Mouse (Mus musculus) left cerebral cortex, postnatal 4 days (tissue): ENCODE results near the gene 1700113H08Rik. TPM values are rescaled to one million over a fixed set of nuclear protein-coding genes. Genes with fewer than 3 reads are reported as not detected.

Experiments
- DNase-seq: peaks from one replicate; pipeline ENCODE4 v3.0.0-alpha.2; 2022
- intact Hi-C: fragments of 180-260 bp; cut with DNase I; formaldehyde crosslinking; loops from one replicate; pipeline ENCODE4 v1.15.1; 2025
- total RNA-seq, 2 experiments: library from RNA; stranded (reverse); gene quantifications; 2 replicates each; pipeline ENCODE4 v1.2.3; 2021

The 1700113H08Rik gene
- total RNA-seq: not detected

GRCm38 (mm10) chr10:87057500-87058250 lies at the start of gene 1700113H08Rik:
TSS of gene 1700113H08Rik (plus strand) at chr10:87058045.
- intact Hi-C loops: no loop called here
- peak; percentile 40 for DNase-seq

- intact Hi-C loops: no loop called here
- DNase-seq: no peak
These were observed 49.7 kb upstream of the 1700113H08Rik start for GRCm38 (mm10) chr10:87008215-87008499.

- DNase-seq: no peak
- intact Hi-C loops: no loop called here
These were observed 45.8 kb upstream of the 1700113H08Rik start for GRCm38 (mm10) chr10:87012087-87012486.

- DNase-seq: no peak
- intact Hi-C loops: no loop called here
These were observed 43.4 kb upstream of the 1700113H08Rik start for GRCm38 (mm10) chr10:87014391-87014965.

GRCm38 (mm10) chr10:87015403-87015802 lies 42.4 kb upstream of the 1700113H08Rik start:
- intact Hi-C loops: no loop called here
- no peak for DNase-seq

GRCm38 (mm10) chr10:87016151-87016692 lies 41.6 kb upstream of the 1700113H08Rik start:
- DNase-seq: no peak
- intact Hi-C loops: no loop called here

- intact Hi-C loops: no loop called here
These were observed 39.0 kb upstream of the 1700113H08Rik start for GRCm38 (mm10) chr10:87018876-87019275.

GRCm38 (mm10) chr10:87020711-87021110 lies 37.1 kb upstream of the 1700113H08Rik start:
- intact Hi-C loops: loop anchor here (5.0 kb wide), 1 partner anchor 1307 kb away; no protein-coding TSS in a partner anchor
- DNase-seq: peak; percentile 72

More at GRCm38 (mm10) chr10:87018876-87019275, 39.0 kb upstream of the 1700113H08Rik start:
- DNase-seq: no peak

GRCm38 (mm10) chr10:87024884-87025283 lies 33.0 kb upstream of the 1700113H08Rik start:
- DNase-seq: peak; percentile 92
- intact Hi-C loops: loop anchor here (1.0 to 5.0 kb wide), 2 partner anchors 479 to 1302 kb away; no protein-coding TSS in a partner anchor

- DNase-seq: no peak
- intact Hi-C loops: no loop called here
These were observed 25.1 kb upstream of the 1700113H08Rik start for GRCm38 (mm10) chr10:87032768-87033167.

GRCm38 (mm10) chr10:87035866-87036265 lies 22.0 kb upstream of the 1700113H08Rik start:
- DNase-seq: no peak
- intact Hi-C loops: no loop called here

- intact Hi-C loops: no loop called here
- peak; percentile 52 for DNase-seq
These were observed 21.6 kb upstream of the 1700113H08Rik start for GRCm38 (mm10) chr10:87036271-87036703.

GRCm38 (mm10) chr10:87037062-87037461 lies 20.8 kb upstream of the 1700113H08Rik start:
- intact Hi-C loops: no loop called here
- no peak for DNase-seq

GRCm38 (mm10) chr10:87039340-87039739 lies 18.5 kb upstream of the 1700113H08Rik start:
- no peak for DNase-seq
- intact Hi-C loops: no loop called here

GRCm38 (mm10) chr10:87039800-87040199 lies 18.0 kb upstream of the 1700113H08Rik start:
- intact Hi-C loops: no loop called here
- no peak for DNase-seq

- DNase-seq: no peak
- intact Hi-C loops: no loop called here
These were observed 16.6 kb upstream of the 1700113H08Rik start for GRCm38 (mm10) chr10:87041265-87041664.

- intact Hi-C loops: no loop called here
- DNase-seq: no peak
These were observed 12.6 kb upstream of the 1700113H08Rik start for GRCm38 (mm10) chr10:87045273-87045672.

- no peak for DNase-seq
- intact Hi-C loops: no loop called here
These were observed 11.4 kb upstream of the 1700113H08Rik start for GRCm38 (mm10) chr10:87046469-87046868.

GRCm38 (mm10) chr10:87046931-87047468 lies 10.8 kb upstream of the 1700113H08Rik start:
- no peak for DNase-seq
- intact Hi-C loops: no loop called here

- no peak for DNase-seq
- intact Hi-C loops: no loop called here
These were observed 8.7 kb upstream of the 1700113H08Rik start for GRCm38 (mm10) chr10:87049179-87049578.

- DNase-seq: no peak
- intact Hi-C loops: no loop called here
These were observed 6.1 kb upstream of the 1700113H08Rik start for GRCm38 (mm10) chr10:87051714-87052113.
